Mouse (Mus musculus) hindbrain, embryonic 11.5 days (tissue): ENCODE measurements at regions not wholly inside any gene's neighbourhood (a gene's known extent, or its start where the extent isn't known, plus 50 kb on each side); places are given as distances from the start of the nearest gene placed in this dataset.

Experiments used
- ATAC-seq: fragments of 200-750 bp; cut with Nextera tagmentation; 2 replicates; pipeline ENCODE4 v1.8.0; 2017; ENCODE audit warnings: mild to moderate bottlenecking, moderate TSS enrichment, moderate library complexity; ENCODE audit not compliant: low FRiP score
- DNase-seq: peaks from one replicate; pipeline ENCODE4 v3.0.0-alpha.2; 2015; ENCODE audit warnings: low spot score
- H3K27ac ChIP-seq: fragments of 300-500 bp; sonication (generic); 2 replicates; pipeline ENCODE4 v1.5.1; 2014; ENCODE audit warnings: mild to moderate bottlenecking, low read depth, low read length
- H3K27me3 ChIP-seq: fragments of 300-500 bp; sonication (generic); 2 replicates; pipeline ENCODE4 v1.6.1; 2014; ENCODE audit warnings: mild to moderate bottlenecking, low read length, moderate library complexity, mixed read lengths; ENCODE audit not compliant: control insufficient read depth, insufficient read depth
- H3K36me3 ChIP-seq: fragments of 300-500 bp; sonication (generic); 2 replicates; pipeline ENCODE4 v1.6.1; 2014; ENCODE audit warnings: mild to moderate bottlenecking, low read length, moderate library complexity, mixed read lengths; ENCODE audit not compliant: control insufficient read depth, insufficient read depth
- H3K4me1 ChIP-seq: fragments of 300-500 bp; sonication (generic); replicated peaks from 2 replicates; pipeline ENCODE4 v1.6.1; 2014; ENCODE audit warnings: low read length, mixed read lengths; ENCODE audit not compliant: control insufficient read depth, insufficient read depth
- H3K4me2 ChIP-seq: fragments of 300-500 bp; sonication (generic); replicated peaks from 2 replicates; pipeline ENCODE4 v1.6.1; 2014; ENCODE audit warnings: mild to moderate bottlenecking, low read depth, low read length
- H3K4me3 ChIP-seq: fragments of 300-500 bp; sonication (generic); 2 replicates; pipeline ENCODE4 v1.5.1; 2014; ENCODE audit warnings: low read depth, low read length
- H3K9ac ChIP-seq: fragments of 300-500 bp; sonication (generic); 2 replicates; pipeline ENCODE4 v1.6.1; 2014; ENCODE audit warnings: low read depth, low read length
- H3K9me3 ChIP-seq: fragments of 300-500 bp; sonication (generic); 2 replicates; pipeline ENCODE4 v1.6.1; 2016; ENCODE audit warnings: low read length; ENCODE audit not compliant: control insufficient read depth
- WGBS: fragments of 180-500 bp; shearing (Covaris S2); extraction: QIAGEN DNeasy Blood & Tissue Kit; methylation state at CpG from one replicate; pipeline ENCODE4 v1.1.7; 2014; 5-methylcytosine and 5-hydroxymethylcytosine counted together

DNA sequence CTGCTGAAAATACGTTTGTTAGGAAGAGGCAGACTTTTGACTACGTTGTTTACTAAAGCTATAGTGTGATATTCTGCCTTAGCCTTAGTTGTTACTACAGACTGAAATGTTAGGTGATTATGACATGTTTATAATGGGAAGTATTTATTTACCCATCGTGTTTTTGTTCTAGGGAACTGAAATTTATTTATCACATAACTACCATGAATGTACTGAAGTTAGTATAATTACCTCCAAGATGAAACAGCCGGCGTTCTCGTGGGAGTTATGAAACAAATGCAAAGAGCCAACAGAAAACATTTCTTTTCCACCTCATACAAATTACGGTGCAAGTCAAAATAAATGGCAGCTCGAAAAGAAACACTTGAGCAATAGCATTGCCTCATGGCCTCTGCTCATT, 155.8 kb upstream of the Dynlrb2 start:
- no peak overlapping the region for H3K4me3 ChIP-seq
- H3K9me3 ChIP-seq = no peaks in the 10 kb centered on the region
- no peaks in the 10 kb centered on the region for H3K36me3 ChIP-seq
- no peak overlapping the region for H3K4me2 ChIP-seq
- no peak for ATAC-seq
- WGBS = 91% methylated on average over 8 of the region's 8 CpGs
- H3K27me3 ChIP-seq = no peaks in the 10 kb centered on the region
- H3K27ac ChIP-seq = no peak overlapping the region
- no peak for DNase-seq
- H3K4me1 ChIP-seq = no peaks in the 10 kb centered on the region
- no peak overlapping the region for H3K9ac ChIP-seq

GRCm38 (mm10) chr8:116346990-116347389, 157.8 kb upstream of the Dynlrb2 start:
- H3K36me3 ChIP-seq = no peaks in the 10 kb centered on the region
- 95% methylated on average over 5 of the region's 5 CpGs for WGBS
- H3K9ac ChIP-seq = no peak overlapping the region
- H3K27ac ChIP-seq = no peak overlapping the region
- ATAC-seq = no peak
- no peaks in the 10 kb centered on the region for H3K9me3 ChIP-seq
- no peak overlapping the region for H3K4me2 ChIP-seq
- no peak for DNase-seq
- H3K4me1 ChIP-seq = no peaks in the 10 kb centered on the region
- H3K4me3 ChIP-seq = no peak overlapping the region
- H3K27me3 ChIP-seq = no peaks in the 10 kb centered on the region

DNA sequence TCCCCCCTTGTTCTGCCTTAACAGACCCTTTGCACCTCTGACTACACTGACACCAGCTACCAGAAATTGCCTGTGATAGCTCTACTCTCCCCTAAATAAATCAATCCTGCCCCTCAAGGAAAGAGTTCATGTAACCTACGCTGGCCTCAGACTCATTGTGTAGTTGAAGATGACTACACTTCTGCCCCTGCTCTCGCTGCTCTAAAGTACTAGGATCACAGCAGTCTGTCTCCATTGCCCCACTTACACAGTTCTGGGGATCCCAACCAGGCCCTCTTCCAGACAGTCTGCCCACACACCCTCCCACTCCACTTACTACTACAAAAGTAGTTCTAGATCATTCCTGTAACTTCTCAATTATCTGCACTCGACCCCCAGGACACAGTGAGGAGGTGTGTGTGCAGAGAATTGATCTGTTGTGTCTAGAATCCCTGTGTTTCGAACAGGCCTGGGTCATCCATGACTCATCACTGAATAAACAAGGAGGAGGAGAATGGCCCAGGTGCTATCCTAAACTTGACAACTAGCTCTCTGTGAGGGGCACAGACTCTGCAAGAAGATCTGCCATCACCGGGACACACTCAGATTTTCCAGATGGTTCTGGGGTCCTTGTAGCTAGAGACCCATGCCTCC, 160.1 kb upstream of the Dynlrb2 start:
- H3K9me3 ChIP-seq = no peaks in the 10 kb centered on the region
- H3K4me3 ChIP-seq = no peak overlapping the region
- H3K27ac ChIP-seq = no peak overlapping the region
- DNase-seq (no peak), ATAC-seq (no peak)
- H3K4me2 ChIP-seq = no peak overlapping the region
- no peaks in the 10 kb centered on the region for H3K36me3 ChIP-seq
- no peak overlapping the region for H3K9ac ChIP-seq
- H3K27me3 ChIP-seq = no peaks in the 10 kb centered on the region
- WGBS = 87% methylated on average over 5 of the region's 5 CpGs
- H3K4me1 ChIP-seq = no peaks in the 10 kb centered on the region

- DNase-seq = no peak
- Histone ChIP-seq H3K36me3 (no peaks in the 10 kb centered on the region), H3K27me3 (no peaks in the 10 kb centered on the region), H3K4me2 (no peak overlapping the region), H3K4me1 (no peaks in the 10 kb centered on the region), H3K9ac (no peak overlapping the region), H3K4me3 (no peak overlapping the region), H3K27ac (no peak overlapping the region), H3K9me3 (no peaks in the 10 kb centered on the region)
- WGBS = 75% methylated on average over 5 of the region's 5 CpGs
- ATAC-seq = no peak
Measured at GRCm38 (mm10) chr8:116343534-116343933, 161.2 kb upstream of the Dynlrb2 start.

DNA sequence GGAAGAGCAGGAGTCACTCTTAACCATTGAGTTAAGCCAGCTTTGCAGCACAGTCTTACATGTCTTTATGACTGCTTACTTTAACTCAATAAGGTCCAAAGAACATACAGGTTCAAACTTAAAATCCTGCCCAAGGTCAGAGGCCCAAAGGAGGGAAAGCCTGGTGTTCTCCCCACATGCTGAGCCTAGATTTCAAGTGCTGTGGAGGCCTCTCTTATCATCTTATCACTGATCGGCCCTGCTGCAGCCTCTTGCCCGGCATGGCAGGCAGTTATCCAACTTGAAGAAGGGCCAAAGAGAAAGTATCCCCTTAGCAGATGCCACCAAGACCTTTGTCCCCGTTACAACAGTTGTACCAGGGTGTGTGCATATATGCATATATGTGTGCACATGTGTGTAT, 170.0 kb upstream of the Dynlrb2 start:
- Histone ChIP-seq H3K36me3 (no peaks in the 10 kb centered on the region), H3K4me2 (no peak overlapping the region), H3K4me1 (no peaks in the 10 kb centered on the region), H3K9me3 (no peaks in the 10 kb centered on the region), H3K27me3 (no peaks in the 10 kb centered on the region), H3K9ac (no peak overlapping the region), H3K27ac (no peak overlapping the region), H3K4me3 (no peak overlapping the region)
- WGBS = 82% methylated on average over 3 of the region's 3 CpGs
- no peak for DNase-seq
- no peak for ATAC-seq

- Histone ChIP-seq H3K9me3 (no peaks in the 10 kb centered on the region), H3K27ac (no peak overlapping the region), H3K4me1 (no peaks in the 10 kb centered on the region), H3K9ac (no peak overlapping the region), H3K27me3 (no peaks in the 10 kb centered on the region), H3K36me3 (no peaks in the 10 kb centered on the region), H3K4me2 (no peak overlapping the region), H3K4me3 (no peak overlapping the region)
- 90% methylated on average over 3 of the region's 3 CpGs for WGBS
- DNase-seq (no peak), ATAC-seq (no peak)
Measured at GRCm38 (mm10) chr8:116334101-116334500, 170.7 kb upstream of the Dynlrb2 start.

DNA sequence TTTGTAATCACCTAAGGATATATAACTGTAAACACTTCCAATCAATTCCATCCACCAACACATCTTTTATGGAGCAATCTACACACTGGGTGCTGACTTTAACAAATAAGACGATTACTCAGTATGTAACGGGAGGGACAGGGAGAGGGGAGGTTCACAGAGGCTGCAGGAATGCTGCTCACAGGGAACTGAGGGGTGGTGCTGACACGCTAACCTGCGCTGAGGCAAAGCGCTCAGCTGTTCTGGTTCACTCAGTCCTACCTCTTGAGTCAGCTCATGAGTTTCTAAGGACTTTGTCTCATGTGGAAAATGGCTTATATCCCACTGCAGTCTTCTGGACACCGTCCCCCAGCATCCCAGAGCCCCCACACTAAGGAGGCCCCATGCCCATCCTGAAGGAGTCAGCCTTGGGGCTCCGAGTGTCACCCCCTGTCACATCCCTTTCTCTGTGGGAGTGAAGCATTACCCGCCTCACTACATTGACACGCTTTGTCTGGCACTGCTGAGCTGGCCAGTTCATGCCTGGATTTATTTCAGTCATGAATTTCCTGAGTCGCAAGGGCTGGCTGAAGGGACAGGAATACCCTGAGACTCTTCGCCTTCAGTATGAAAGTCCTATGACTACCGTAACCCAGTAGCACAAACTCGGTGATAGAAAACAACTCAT, 184.6 kb upstream of the Dynlrb2 start:
- no peak overlapping the region for H3K4me2 ChIP-seq
- ATAC-seq (no peak), DNase-seq (no peak)
- no peak overlapping the region for H3K4me3 ChIP-seq
- WGBS = 85% methylated on average over 13 of the region's 13 CpGs
- no peaks in the 10 kb centered on the region for H3K27me3 ChIP-seq
- no peaks in the 10 kb centered on the region for H3K9me3 ChIP-seq
- H3K4me1 ChIP-seq = no peaks in the 10 kb centered on the region
- no peaks in the 10 kb centered on the region for H3K36me3 ChIP-seq
- no peak overlapping the region for H3K9ac ChIP-seq
- H3K27ac ChIP-seq = no peak overlapping the region

DNA sequence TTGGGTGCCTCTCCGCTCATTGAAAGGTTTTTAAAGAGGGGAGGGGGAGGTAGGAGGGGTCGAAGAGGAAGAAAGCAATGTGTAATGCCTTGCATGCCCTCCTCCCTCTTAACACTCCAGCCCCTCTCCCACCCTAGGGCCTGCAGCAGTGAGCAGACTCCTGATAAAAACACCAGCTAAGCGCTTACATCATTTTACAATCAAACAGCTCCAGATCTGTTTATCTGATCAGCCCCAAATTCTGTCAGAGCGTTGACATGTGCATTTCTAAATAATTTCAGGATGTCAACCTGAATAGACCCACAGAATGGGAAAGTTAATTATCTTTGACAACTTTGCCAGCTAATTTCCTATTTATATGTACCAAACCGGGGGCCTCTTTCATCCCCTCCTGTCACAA, 189.4 kb upstream of the Dynlrb2 start:
- no peaks in the 10 kb centered on the region for H3K27me3 ChIP-seq
- ATAC-seq = no peak
- no peaks in the 10 kb centered on the region for H3K9me3 ChIP-seq
- H3K4me3 ChIP-seq = no peak overlapping the region
- no peaks in the 10 kb centered on the region for H3K36me3 ChIP-seq
- 62% methylated on average over 5 of the region's 5 CpGs for WGBS
- H3K9ac ChIP-seq = no peak overlapping the region
- no peak for DNase-seq
- no peak overlapping the region for H3K4me2 ChIP-seq
- H3K4me1 ChIP-seq = no peaks in the 10 kb centered on the region
- no peak overlapping the region for H3K27ac ChIP-seq

DNA sequence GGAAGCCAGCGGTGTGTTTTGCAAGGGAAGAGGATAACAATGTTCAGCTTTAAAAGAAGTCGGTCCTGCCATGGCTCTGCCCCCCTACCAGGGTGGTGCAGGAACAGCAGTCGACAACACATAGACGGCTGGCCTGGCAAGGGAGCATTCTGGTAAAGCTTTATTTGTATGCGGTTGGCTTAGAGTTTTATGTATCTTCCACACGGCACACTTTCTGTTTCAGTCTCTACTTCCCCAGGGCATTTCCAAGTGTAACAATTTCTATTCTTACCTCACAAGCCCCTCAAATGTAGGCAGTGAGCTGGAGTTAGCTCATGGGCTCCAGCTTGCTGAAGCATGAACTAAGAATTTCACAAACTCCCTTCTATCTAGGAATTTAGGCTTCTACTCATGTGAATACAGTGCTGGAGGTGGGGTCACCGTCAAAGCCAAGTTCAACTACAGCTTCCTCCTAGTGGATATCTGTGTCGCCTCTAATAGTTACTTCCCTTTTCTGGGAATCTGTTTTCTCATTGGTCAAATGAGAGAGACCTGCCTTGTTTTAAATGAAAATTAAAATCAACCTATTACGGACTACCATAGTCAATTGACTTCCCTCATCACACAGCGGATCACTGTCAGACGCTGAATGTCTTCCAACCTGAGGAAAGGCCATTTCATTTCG, 190.2 kb upstream of the Dynlrb2 start:
- H3K4me1 ChIP-seq = no peaks in the 10 kb centered on the region
- DNase-seq (no peak), ATAC-seq (no peak)
- H3K36me3 ChIP-seq = no peaks in the 10 kb centered on the region
- H3K4me3 ChIP-seq = no peak overlapping the region
- H3K9ac ChIP-seq = no peak overlapping the region
- no peak overlapping the region for H3K4me2 ChIP-seq
- 88% methylated on average over 12 of the region's 12 CpGs for whole genome bisulfite sequencing
- no peak overlapping the region for H3K27ac ChIP-seq
- no peaks in the 10 kb centered on the region for H3K27me3 ChIP-seq
- no peaks in the 10 kb centered on the region for H3K9me3 ChIP-seq
